Mouse (Mus musculus) thymus, postnatal 25 days (tissue): ENCODE data around the gene Ptbp1.

Experiments used
- DNase-seq: peaks from one replicate; pipeline ENCODE4 v3.0.0; 2022

Gene Ptbp1

GRCm38 (mm10) chr10:79834769-79835398 lies 19.3 kb upstream of the Ptbp1 start:
- peak; percentile 87 for DNase-seq

- no peak for DNase-seq
Observed at GRCm38 (mm10) chr10:79836918-79837317, 17.3 kb upstream of the Ptbp1 start.

GRCm38 (mm10) chr10:79838151-79838550 lies 16.1 kb upstream of the Ptbp1 start:
- DNase-seq, result no peak

- DNase-seq, result no peak
Observed at GRCm38 (mm10) chr10:79840091-79840490, 14.1 kb upstream of the Ptbp1 start.

- peak; percentile 42 for DNase-seq
Observed at GRCm38 (mm10) chr10:79840644-79841551, 13.3 kb upstream of the Ptbp1 start.

- no peak for DNase-seq
Observed at GRCm38 (mm10) chr10:79842322-79842721, 11.9 kb upstream of the Ptbp1 start.

- DNase-seq, result no peak
Observed at GRCm38 (mm10) chr10:79843476-79843875, 10.8 kb upstream of the Ptbp1 start.

- no peak for DNase-seq
Observed at GRCm38 (mm10) chr10:79846553-79846952, 7.7 kb upstream of the Ptbp1 start.

- peak; percentile 62 for DNase-seq
Observed at GRCm38 (mm10) chr10:79849941-79850628, 4.1 kb upstream of the Ptbp1 start.

- DNase-seq, result no peak
Observed at GRCm38 (mm10) chr10:79851653-79852052, 2.6 kb upstream of the Ptbp1 start.

GRCm38 (mm10) chr10:79852107-79852789 lies 2.0 kb upstream of the Ptbp1 start:
- DNase-seq, result peak; percentile 42

- no peak for DNase-seq
Observed at GRCm38 (mm10) chr10:79852827-79853226, 1.4 kb upstream of the Ptbp1 start.

- DNase-seq, result peak; percentile 67
Observed at GRCm38 (mm10) chr10:79853392-79853791, 835 bp upstream of the Ptbp1 start.

- DNase-seq, result peak; percentile 84
Observed at GRCm38 (mm10) chr10:79854801-79855541, 744 bp downstream of the Ptbp1 start.

- peak; percentile 34 for DNase-seq
Observed at GRCm38 (mm10) chr10:79855558-79856184, 1.4 kb downstream of the Ptbp1 start.

GRCm38 (mm10) chr10:79856280-79856679 lies 2.1 kb downstream of the Ptbp1 start:
- DNase-seq, result no peak

- DNase-seq, result no peak
Observed at GRCm38 (mm10) chr10:79856704-79857451, 2.7 kb downstream of the Ptbp1 start.

GRCm38 (mm10) chr10:79857452-79857811 lies 3.2 kb downstream of the Ptbp1 start:
- peak; percentile 54 for DNase-seq

GRCm38 (mm10) chr10:79857894-79858293 lies 3.7 kb downstream of the Ptbp1 start:
- no peak for DNase-seq

- no peak for DNase-seq
Observed at GRCm38 (mm10) chr10:79858416-79859074, 4.3 kb downstream of the Ptbp1 start.
